Mouse (Mus musculus): Measurements from ENCODE around the gene Trpc4ap.

Gene Trpc4ap

GRCm38 (mm10) chr2:155693136-155693535, 952 bp upstream of the Trpc4ap start:
- DNase-seq (ENCODE audit: low spot score) = no peak

GRCm38 (mm10) chr2:155691336-155691722, 855 bp downstream of the Trpc4ap start:
- no peak for DNase-seq (ENCODE audit: low spot score)

- DNase-seq (ENCODE audit: low spot score) = no peak
Measured at GRCm38 (mm10) chr2:155689211-155689610, 3.0 kb downstream of the Trpc4ap start.

GRCm38 (mm10) chr2:155687746-155688145, 4.4 kb downstream of the Trpc4ap start:
- no peak for DNase-seq (ENCODE audit: low spot score)

- no peak for DNase-seq (ENCODE audit: low spot score)
Measured at GRCm38 (mm10) chr2:155686572-155686971, 5.6 kb downstream of the Trpc4ap start.

GRCm38 (mm10) chr2:155683821-155684220, 8.4 kb downstream of the Trpc4ap start:
- no peak for DNase-seq (ENCODE audit: low spot score)

GRCm38 (mm10) chr2:155683137-155683536, 9.0 kb downstream of the Trpc4ap start:
- no peak for DNase-seq (ENCODE audit: low spot score)

GRCm38 (mm10) chr2:155681874-155682273, 10.3 kb downstream of the Trpc4ap start:
- DNase-seq (ENCODE audit: low spot score) = no peak

- no peak for DNase-seq (ENCODE audit: low spot score)
Measured at GRCm38 (mm10) chr2:155681194-155681593, 11.0 kb downstream of the Trpc4ap start.

GRCm38 (mm10) chr2:155680591-155680990, 11.6 kb downstream of the Trpc4ap start:
- no peak for DNase-seq (ENCODE audit: low spot score)

GRCm38 (mm10) chr2:155679586-155680110, 12.5 kb downstream of the Trpc4ap start:
- no peak for DNase-seq (ENCODE audit: low spot score)

GRCm38 (mm10) chr2:155675118-155675517, 17.1 kb downstream of the Trpc4ap start:
- DNase-seq (ENCODE audit: low spot score) = no peak

GRCm38 (mm10) chr2:155673546-155673945, 18.6 kb downstream of the Trpc4ap start:
- DNase-seq (ENCODE audit: low spot score) = peak; percentile 49

- no peak for DNase-seq (ENCODE audit: low spot score)
Measured at GRCm38 (mm10) chr2:155671236-155671635, 20.9 kb downstream of the Trpc4ap start.

- no peak for DNase-seq (ENCODE audit: low spot score)
Measured at GRCm38 (mm10) chr2:155668461-155668860, 23.7 kb downstream of the Trpc4ap start.

GRCm38 (mm10) chr2:155667881-155668280, 24.3 kb downstream of the Trpc4ap start:
- DNase-seq (ENCODE audit: low spot score) = no peak

- no peak for DNase-seq (ENCODE audit: low spot score)
Measured at GRCm38 (mm10) chr2:155663910-155664460, 28.2 kb downstream of the Trpc4ap start.

GRCm38 (mm10) chr2:155663097-155663496, 29.1 kb downstream of the Trpc4ap start:
- DNase-seq (ENCODE audit: low spot score) = peak; percentile 42

GRCm38 (mm10) chr2:155662390-155662789, 29.8 kb downstream of the Trpc4ap start:
- no peak for DNase-seq (ENCODE audit: low spot score)

- no peak for DNase-seq (ENCODE audit: low spot score)
Measured at GRCm38 (mm10) chr2:155655759-155656372, 36.3 kb downstream of the Trpc4ap start.

- DNase-seq (ENCODE audit: low spot score) = no peak
Measured at GRCm38 (mm10) chr2:155652618-155653017, 39.6 kb downstream of the Trpc4ap start.

- DNase-seq (ENCODE audit: low spot score) = no peak
Measured at GRCm38 (mm10) chr2:155645746-155646145, 46.4 kb downstream of the Trpc4ap start.

- DNase-seq (ENCODE audit: low spot score) = no peak
Measured at GRCm38 (mm10) chr2:155641540-155642472, 50.4 kb downstream of the Trpc4ap start.
